In the genomic region with DNA sequence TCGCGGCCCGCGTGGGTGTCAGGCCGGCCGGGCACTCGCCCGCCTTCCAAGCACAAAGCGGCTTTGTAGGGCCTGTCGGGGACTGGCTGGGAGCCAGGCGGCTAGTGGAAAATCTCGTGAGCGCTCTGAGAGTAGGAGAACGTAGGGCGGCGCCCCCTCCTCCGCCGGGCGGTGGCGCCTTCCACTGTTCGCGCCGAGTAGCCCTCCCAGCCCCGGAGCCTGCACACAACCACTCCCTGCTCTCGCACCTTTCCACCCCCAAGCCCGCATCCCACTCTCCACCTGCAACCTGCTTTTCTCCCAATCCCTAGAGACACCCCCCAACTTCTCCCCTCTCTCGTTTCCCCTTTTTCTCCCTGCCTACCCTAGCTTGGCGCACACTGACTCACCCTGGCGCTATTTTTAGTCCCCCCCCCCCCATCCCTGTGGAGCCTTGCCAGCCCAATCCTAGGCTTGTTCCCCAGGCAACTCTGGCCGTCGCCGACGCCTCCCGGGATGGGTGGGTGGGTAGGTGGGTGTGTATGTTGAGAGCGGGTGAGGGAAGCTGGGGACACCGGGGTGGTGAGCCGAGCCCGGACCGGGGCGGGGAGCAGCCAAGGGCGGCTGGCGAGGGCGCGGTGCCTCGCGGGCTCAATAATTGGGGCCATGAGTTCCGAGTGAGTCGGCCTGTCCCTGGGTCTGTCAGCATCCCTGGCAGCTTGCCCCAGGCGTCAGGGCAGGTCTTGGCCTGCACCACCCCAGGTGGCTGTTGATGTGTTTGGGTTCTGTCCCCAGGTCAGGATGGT, we compare ENCODE assay signal across 1 mouse cellular context.
TF ChIP-seq lines count a peak whose summit lies in the region.

No protein-coding gene starts in this region.

TF ChIP-seq in MEL, 35 proteins besides CTCF, POLR2A, EP300 and RAD21 (continued from another document):
- TF ChIP-seq MAFK (IDR thresholded peaks at IDR 0.05; ENCODE audit: borderline replicate concordance, low read depth, low read length): no peak
- TF ChIP-seq MEF2A (IDR thresholded peaks at IDR 0.05; ENCODE audit: extremely low read depth, insufficient replicate concordance, low read depth, low read length, poor library complexity, severe bottlenecking): peak; percentile 97
- TF ChIP-seq ELF1 (IDR thresholded peaks at IDR 0.05; ENCODE audit: low read depth, low read length): no peak
- TF ChIP-seq POLR2AphosphoS2 (IDR thresholded peaks at IDR 0.05; ENCODE audit: low read length): no peak
- TF ChIP-seq ETS1 (IDR thresholded peaks at IDR 0.05; ENCODE audit: low read depth, low read length): peak; percentile 75
- peak; percentile 80; the same call in 1 of the 2 replicates for TF ChIP-seq MAZ (IDR thresholded peaks at IDR 0.05; ENCODE audit: low read depth, low read length)
- TF ChIP-seq MYB (IDR thresholded peaks at IDR 0.05; ENCODE audit: low read depth, low read length): no peak
- no peak for TF ChIP-seq ZMIZ1 (IDR thresholded peaks at IDR 0.05; ENCODE audit: low read depth, low read length)
- TF ChIP-seq USF2 (IDR thresholded peaks at IDR 0.05; ENCODE audit: borderline replicate concordance in 1 of 2, insufficient read depth in 1 of 2, low read depth in 1 of 2, low read length in 2 of 2): no peak
- TF ChIP-seq GABPA (IDR thresholded peaks at IDR 0.05; ENCODE audit: low read depth, low read length): no peak
- TF ChIP-seq CHD2 (IDR thresholded peaks at IDR 0.05; ENCODE audit: low read length): no peak
- no peak for TF ChIP-seq NELFE (IDR thresholded peaks at IDR 0.05; ENCODE audit: low read depth, low read length)
- peak; percentile 70; the same call in 1 of the 2 replicates for TF ChIP-seq MXI1 (IDR thresholded peaks at IDR 0.05; ENCODE audit: low read depth, low read length)
- TF ChIP-seq MAX (IDR thresholded peaks at IDR 0.05; ENCODE audit: low read length): peak; percentile 21; the same call in 1 of the 2 replicates
- TF ChIP-seq SIN3A (IDR thresholded peaks at IDR 0.05; ENCODE audit: low read length): peak; percentile 37
- TF ChIP-seq ZNF384 (IDR thresholded peaks at IDR 0.05; ENCODE audit: low read depth, low read length): no peak
- TF ChIP-seq BHLHE40 (IDR thresholded peaks at IDR 0.05; ENCODE audit: borderline replicate concordance, low read depth, low read length): peak; percentile 38; the same call in 1 of the 2 replicates
- TF ChIP-seq TBP (IDR thresholded peaks at IDR 0.05; ENCODE audit: low read depth, low read length): no peak
